Mouse (Mus musculus) midbrain, embryonic 14.5 days (tissue): ENCODE data around the gene Zfp763. TPM values are rescaled to one million over a fixed set of nuclear protein-coding genes. Genes with fewer than 3 reads are reported as not detected.

Experiments
- ATAC-seq: fragments of 200-750 bp; cut with Nextera tagmentation; 2 replicates; pipeline ENCODE4 v1.8.0; 2017; ENCODE audit warnings: moderate number of reproducible peaks, moderate library complexity; ENCODE audit not compliant: low FRiP score, low TSS enrichment
- DNase-seq: peaks from one replicate; pipeline ENCODE4 v3.0.0-alpha.2; 2015
- H3K27ac ChIP-seq: fragments of 300-500 bp; sonication (generic); replicated peaks from 2 replicates; pipeline ENCODE4 v1.5.1; 2014; ENCODE audit warnings: mild to moderate bottlenecking, low read depth, low read length, moderate library complexity
- H3K27me3 ChIP-seq: fragments of 300-500 bp; sonication (generic); 2 replicates; pipeline ENCODE4 v1.6.1; 2014; ENCODE audit warnings: low read length, control low read depth, mixed read lengths; ENCODE audit not compliant: control insufficient read depth, insufficient read depth
- H3K36me3 ChIP-seq: fragments of 300-500 bp; sonication (generic); 2 replicates; pipeline ENCODE4 v1.6.1; 2014; ENCODE audit warnings: low read length, control low read depth; ENCODE audit not compliant: control insufficient read depth, insufficient read depth
- H3K4me1 ChIP-seq: fragments of 300-500 bp; sonication (generic); 2 replicates; pipeline ENCODE4 v1.6.1; 2014; ENCODE audit warnings: mild to moderate bottlenecking, antibody characterized with exemption, low read length, control low read depth; ENCODE audit not compliant: control insufficient read depth, insufficient read depth
- H3K4me2 ChIP-seq: fragments of 300-500 bp; sonication (generic); 2 replicates; pipeline ENCODE4 v1.6.1; 2014; ENCODE audit warnings: mild to moderate bottlenecking, low read length, moderate library complexity
- H3K4me3 ChIP-seq: fragments of 300-500 bp; sonication (generic); replicated peaks from 2 replicates; pipeline ENCODE4 v1.5.1; 2014; ENCODE audit warnings: low read depth, low read length
- H3K9ac ChIP-seq: fragments of 300-500 bp; sonication (generic); replicated peaks from 2 replicates; pipeline ENCODE4 v1.6.1; 2014; ENCODE audit warnings: mild to moderate bottlenecking, low read length, moderate library complexity
- H3K9me3 ChIP-seq: fragments of 300-500 bp; sonication (generic); 2 replicates; pipeline ENCODE4 v1.6.1; 2016; ENCODE audit warnings: low read length, control low read depth, mixed read lengths; ENCODE audit not compliant: control insufficient read depth
- WGBS: fragments of 180-500 bp; shearing (Covaris S2); extraction: QIAGEN DNeasy Blood & Tissue Kit; methylation state at CpG from one replicate; pipeline ENCODE4 v1.1.7; 2014; 5-methylcytosine and 5-hydroxymethylcytosine counted together
- polyA plus RNA-seq: library from polyadenylated mRNA; unstranded; fragments of >200 nt; fragmentation: Nextera tagmentation; extraction: Ambion mirVana; gene quantifications from 2 replicates; pipeline ENCODE4 v1.2.1, GENCODE M21; 2014

The Zfp763 gene
- polyA plus RNA-seq, 1 experiment from 2014 or later, result 35.7 TPM

GRCm38 (mm10) chr17:32992699-32993474, 40.3 kb downstream of the Zfp763 start, which contains the start of gene Zfp952:
Gene Zfp952, plus strand, starts transcription at chr17:32993129.
- peaks cover 10% of the 10 kb centered on the region for H3K4me1 ChIP-seq
- H3K27me3 ChIP-seq, result no peaks in the 10 kb centered on the region
- peak within 1 kb of the TSS; percentile 72 for H3K9ac ChIP-seq
- H3K9me3 ChIP-seq, result no peaks in the 10 kb centered on the region
- WGBS, result 1% methylated on average over 21 of the region's 21 CpGs
- H3K36me3 ChIP-seq, result peaks cover 15% of the 10 kb centered on the region
- peak within 1 kb of the TSS; percentile 81 for H3K4me2 ChIP-seq
- DNase-seq, result peak; percentile 94
- peak within 1 kb of the TSS; percentile 82 for H3K27ac ChIP-seq
- ATAC-seq, result peak; percentile 94
- H3K4me3 ChIP-seq, result peak within 1 kb of the TSS; percentile 72

- DNase-seq (peak; percentile 41), ATAC-seq (no peak)
- Histone ChIP-seq H3K36me3 (peaks cover 15% of the 10 kb centered on the region), H3K9ac (0 out of 2 replicates have a peak overlapping the region, but pooled peaks have one; percentile 72), H3K4me3 (peak overlapping the region; percentile 72), H3K9me3 (no peaks in the 10 kb centered on the region), H3K27me3 (no peaks in the 10 kb centered on the region), H3K27ac (0 out of 2 replicates have a peak overlapping the region, but pooled peaks have one; percentile 82), H3K4me1 (peaks cover 10% of the 10 kb centered on the region), H3K4me2 (peak overlapping the region; percentile 81)
- WGBS, result 71% methylated on average over 12 of the region's 12 CpGs
These were observed 41.1 kb downstream of the Zfp763 start for GRCm38 (mm10) chr17:32991965-32992698.

- Histone ChIP-seq H3K4me1 (no peaks in the 10 kb centered on the region), H3K9ac (no peak overlapping the region), H3K4me3 (no peak overlapping the region), H3K9me3 (no peaks in the 10 kb centered on the region), H3K27me3 (no peaks in the 10 kb centered on the region), H3K4me2 (no peak overlapping the region), H3K27ac (no peak overlapping the region), H3K36me3 (no peaks in the 10 kb centered on the region)
- ATAC-seq (no peak), DNase-seq (no peak)
- WGBS, result 82% methylated on average over 4 of the region's 4 CpGs
These were observed 46.9 kb downstream of the Zfp763 start for GRCm38 (mm10) chr17:32986301-32986700.

- H3K27me3 ChIP-seq, result no peaks in the 10 kb centered on the region
- H3K4me3 ChIP-seq, result no peak overlapping the region
- peaks cover 33% of the 10 kb centered on the region for H3K36me3 ChIP-seq
- H3K9me3 ChIP-seq, result no peaks in the 10 kb centered on the region
- 91% methylated on average over 4 of the region's 4 CpGs for WGBS
- H3K4me2 ChIP-seq, result no peak overlapping the region
- DNase-seq (no peak), ATAC-seq (no peak)
- no peaks in the 10 kb centered on the region for H3K4me1 ChIP-seq
- no peak overlapping the region for H3K9ac ChIP-seq
- no peak overlapping the region for H3K27ac ChIP-seq
These were observed 51.8 kb downstream of the Zfp763 start for GRCm38 (mm10) chr17:32981361-32981760.

Other genes with a start within 250 kb of the Zfp763 start
- gene Zfp871, start 245.1 kb downstream of the Zfp763 start, polyA plus RNA-seq, result 67.6 and 81.3 TPM in 2 replicates
- gene Zfp811, start 223.5 kb downstream of the Zfp763 start, polyA plus RNA-seq, result 43.9 and 54.3 TPM in 2 replicates
- 21.4 and 23.7 TPM in 2 replicates for gene Zfp799, start 203.1 kb downstream of the Zfp763 start, polyA plus RNA-seq
- gene Zfp870, start 141.8 kb downstream of the Zfp763 start, polyA plus RNA-seq, result 6.1 and 11.1 TPM in 2 replicates
- not detected in 2 replicates for gene Cyp4f14, start 116.1 kb downstream of the Zfp763 start, polyA plus RNA-seq
- 4.7 and 6.6 TPM in 2 replicates for gene Cyp4f13, start 86.0 kb downstream of the Zfp763 start, polyA plus RNA-seq
- gene Zfp472, start 67.6 kb downstream of the Zfp763 start, polyA plus RNA-seq, result 9.7 and 10.5 TPM in 2 replicates
- 20.2 and 24.2 TPM in 2 replicates for gene Zfp952, start 40.3 kb downstream of the Zfp763 start, polyA plus RNA-seq
- gene 4921501E09Rik, start 34.7 kb upstream of the Zfp763 start, polyA plus RNA-seq, result not detected in 2 replicates
- gene Zfp563, start 55.9 kb upstream of the Zfp763 start, polyA plus RNA-seq, result 27.7 and 30.2 TPM in 2 replicates
- 0.08 and 0.09 TPM in 2 replicates for gene Morc2b, start 106.3 kb upstream of the Zfp763 start, polyA plus RNA-seq
- not detected in 2 replicates for gene Olfr55, start 135.0 kb upstream of the Zfp763 start, polyA plus RNA-seq
- 0.07 TPM in 1 of 2 replicates, not detected in the other for gene Olfr239, start 157.9 kb upstream of the Zfp763 start, polyA plus RNA-seq
- gene Olfr1564, start 188.3 kb upstream of the Zfp763 start, polyA plus RNA-seq, result not detected in 2 replicates
- gene Zfp955a, start 221.7 kb upstream of the Zfp763 start, polyA plus RNA-seq, result 30.4 and 33.8 TPM in 2 replicates
- gene Olfr63, start 231.3 kb upstream of the Zfp763 start, polyA plus RNA-seq, result not detected in 2 replicates